Mouse (Mus musculus): Measurements from ENCODE around the gene Gnas.

The Gnas gene

GRCm38 (mm10) chr2:174327295-174327981, 43.3 kb downstream of the Gnas start:
- DNase-seq (ENCODE audit: low read depth, low spot score): peak; percentile 50

DNA sequence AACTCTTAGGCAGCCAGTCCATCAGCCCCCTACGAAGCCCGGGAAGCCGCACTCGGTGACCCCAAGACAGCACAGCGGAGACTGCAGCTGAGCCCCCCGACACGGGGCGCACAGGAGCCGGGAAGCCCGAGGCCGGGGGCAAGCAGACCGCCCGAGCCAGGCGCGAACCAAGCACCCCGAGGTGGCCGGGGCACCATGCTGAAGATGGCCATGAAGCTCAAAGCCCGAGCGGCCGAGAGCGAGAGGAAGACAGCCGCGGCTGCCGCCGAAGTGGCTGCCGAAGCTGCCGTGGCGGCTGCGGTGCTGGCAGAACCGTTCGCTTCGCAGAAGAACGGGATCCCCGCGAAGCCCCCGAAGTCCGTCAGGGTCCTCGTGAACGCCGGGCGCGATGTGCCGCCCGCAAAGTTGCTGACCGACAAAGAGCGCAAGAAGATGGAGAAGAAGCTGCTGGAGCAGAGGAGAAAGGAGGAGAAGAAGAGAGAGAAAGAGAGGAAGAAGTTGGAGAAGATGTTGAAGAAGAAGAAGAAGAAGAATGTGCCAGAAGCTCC, 44.3 kb downstream of the Gnas start:
- no peak for DNase-seq (ENCODE audit: low read depth, low spot score)

- DNase-seq (ENCODE audit: low read depth, low spot score): no peak
Observed at GRCm38 (mm10) chr2:174328926-174329662, 45.0 kb downstream of the Gnas start.

GRCm38 (mm10) chr2:174329663-174330615, 45.8 kb downstream of the Gnas start:
- peak; percentile 29 for DNase-seq (ENCODE audit: low read depth, low spot score)

DNA sequence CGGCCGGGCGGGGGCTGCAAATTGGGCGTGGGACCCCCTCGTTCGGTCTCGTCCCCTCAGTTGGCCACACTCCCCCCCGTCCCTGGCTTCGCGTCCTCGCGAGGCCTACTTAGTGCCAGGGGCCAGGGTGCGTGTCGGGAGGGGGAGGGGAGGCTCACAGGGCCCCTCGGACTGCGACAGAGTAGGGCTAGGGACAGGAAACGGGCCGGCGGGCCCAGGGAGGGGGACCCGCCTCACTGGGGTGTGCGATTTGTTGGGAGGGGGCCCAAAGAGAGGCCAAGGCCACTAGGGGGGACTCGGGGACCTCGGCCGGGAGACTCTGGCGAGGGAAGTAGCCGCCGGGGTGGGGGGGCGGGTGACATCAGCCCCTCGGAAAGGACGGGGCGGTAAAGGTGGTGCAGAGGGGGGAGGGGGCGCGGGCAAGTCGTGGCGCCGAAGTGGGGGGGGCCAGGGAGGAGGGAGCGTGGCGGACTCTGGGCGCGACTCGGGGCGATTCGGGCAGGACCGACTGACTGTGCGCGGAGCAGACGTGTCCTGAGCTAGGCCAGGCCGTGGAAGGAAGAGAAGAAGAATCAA, 46.6 kb downstream of the Gnas start:
- DNase-seq (ENCODE audit: low read depth, low spot score): no peak

GRCm38 (mm10) chr2:174331282-174332030, 47.3 kb downstream of the Gnas start:
- DNase-seq (ENCODE audit: low read depth, low spot score): no peak

GRCm38 (mm10) chr2:174333239-174333890, 49.2 kb downstream of the Gnas start:
- no peak for DNase-seq (ENCODE audit: low read depth, low spot score)

DNA sequence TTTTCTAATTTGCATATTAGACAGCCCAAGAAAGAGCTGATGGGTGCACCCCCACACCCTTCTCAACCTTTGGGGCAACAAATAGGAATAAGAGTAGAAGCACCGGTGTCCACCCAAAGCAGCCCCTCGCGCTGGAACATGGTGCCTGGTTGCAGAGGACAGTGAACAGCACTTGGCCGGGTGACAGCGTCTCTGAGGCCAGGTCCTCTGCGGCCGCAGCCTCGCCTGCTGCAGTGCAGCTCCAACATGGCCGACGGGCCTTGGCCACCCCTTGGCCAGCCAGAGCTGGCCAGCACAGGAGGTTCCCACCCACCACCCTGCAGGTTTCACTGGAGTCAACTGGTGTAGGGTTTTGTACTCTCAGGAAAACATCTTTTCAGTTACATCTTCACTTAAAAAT, 50.3 kb downstream of the Gnas start:
- DNase-seq (ENCODE audit: low read depth, low spot score): no peak

DNA sequence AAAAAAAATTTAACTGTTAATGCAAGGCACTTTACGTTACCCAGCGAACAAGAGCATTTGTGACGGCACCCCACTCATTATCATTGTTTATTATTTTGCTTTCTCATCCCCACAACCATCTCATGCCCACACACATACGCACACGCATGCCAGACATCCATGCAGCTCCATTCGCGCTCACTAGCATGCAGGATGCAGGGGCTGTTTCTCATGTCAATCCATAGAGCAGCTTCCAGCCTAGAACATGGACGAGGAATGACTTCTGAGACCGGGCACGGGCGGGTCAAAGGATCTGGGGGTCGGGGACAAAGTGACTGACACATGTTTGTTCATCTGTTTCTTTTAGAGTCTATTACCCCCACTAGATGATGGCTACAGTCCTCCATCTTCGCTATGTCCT, 53.2 kb downstream of the Gnas start:
- DNase-seq (ENCODE audit: low read depth, low spot score): no peak

- no peak for DNase-seq (ENCODE audit: low read depth, low spot score)
Observed at GRCm38 (mm10) chr2:174339701-174340100, 55.6 kb downstream of the Gnas start.

DNA sequence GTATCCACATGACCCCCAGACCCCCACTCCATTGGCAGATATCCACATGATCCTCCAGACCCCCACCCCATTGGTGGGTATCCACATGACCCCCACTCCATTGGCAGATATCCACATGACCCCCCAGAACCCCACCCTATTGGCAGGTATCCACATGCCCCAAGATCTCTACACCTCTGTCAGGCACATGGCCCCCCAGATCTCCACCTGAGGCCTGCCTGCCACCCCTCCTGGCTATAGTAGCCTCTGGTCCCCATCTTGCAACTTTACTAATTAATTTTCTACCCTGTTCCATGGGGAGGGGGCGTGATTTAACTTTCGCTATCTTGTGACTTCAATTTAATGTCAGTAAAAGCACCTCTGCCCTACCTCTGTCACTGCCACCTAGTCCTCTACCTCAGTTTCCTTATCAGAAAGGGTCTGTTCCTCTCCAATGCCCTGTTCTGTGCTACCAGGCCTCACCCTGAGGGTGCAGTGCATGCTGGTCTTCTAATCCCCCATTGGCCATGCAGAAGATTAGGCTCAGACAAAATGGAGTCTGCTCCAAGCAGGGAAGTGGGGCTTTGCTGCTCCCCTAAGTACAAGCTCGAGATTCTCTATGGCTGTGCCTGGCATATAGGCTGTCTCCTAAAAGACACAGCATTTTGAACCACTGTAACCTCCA, 56.2 kb downstream of the Gnas start:
- DNase-seq (ENCODE audit: low read depth, low spot score): no peak

DNA sequence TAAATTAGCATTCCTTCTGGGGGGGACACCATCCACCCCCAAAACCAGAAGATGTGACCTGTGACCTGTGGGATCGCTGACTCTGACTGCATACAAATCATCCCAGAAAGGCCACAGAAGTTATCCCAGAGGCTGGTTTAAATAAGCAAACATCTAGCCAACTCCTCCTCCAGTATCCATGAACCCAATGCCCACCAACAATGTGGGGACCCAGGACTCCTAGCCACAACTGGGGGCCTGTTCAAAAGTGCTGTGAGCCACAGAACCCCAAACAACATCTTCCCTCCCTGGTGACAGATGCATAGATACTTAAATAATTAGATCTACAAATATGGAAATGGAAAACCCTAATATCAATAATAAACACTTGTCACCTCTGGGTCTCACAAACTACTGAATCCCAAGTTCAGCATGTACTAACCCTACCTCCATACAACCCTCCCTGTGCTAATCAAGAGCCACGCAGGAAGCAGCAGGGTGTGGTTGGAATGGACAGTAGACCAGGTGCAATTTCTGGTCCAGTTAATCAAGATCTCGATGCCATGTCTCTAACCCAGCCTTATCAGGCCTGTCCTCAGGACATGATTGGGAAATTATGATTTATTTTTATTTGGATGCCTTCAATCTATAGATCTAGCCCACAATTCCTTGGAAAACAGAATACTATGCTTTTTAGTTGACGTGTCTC, 56.9 kb downstream of the Gnas start:
- DNase-seq (ENCODE audit: low read depth, low spot score): no peak

DNA sequence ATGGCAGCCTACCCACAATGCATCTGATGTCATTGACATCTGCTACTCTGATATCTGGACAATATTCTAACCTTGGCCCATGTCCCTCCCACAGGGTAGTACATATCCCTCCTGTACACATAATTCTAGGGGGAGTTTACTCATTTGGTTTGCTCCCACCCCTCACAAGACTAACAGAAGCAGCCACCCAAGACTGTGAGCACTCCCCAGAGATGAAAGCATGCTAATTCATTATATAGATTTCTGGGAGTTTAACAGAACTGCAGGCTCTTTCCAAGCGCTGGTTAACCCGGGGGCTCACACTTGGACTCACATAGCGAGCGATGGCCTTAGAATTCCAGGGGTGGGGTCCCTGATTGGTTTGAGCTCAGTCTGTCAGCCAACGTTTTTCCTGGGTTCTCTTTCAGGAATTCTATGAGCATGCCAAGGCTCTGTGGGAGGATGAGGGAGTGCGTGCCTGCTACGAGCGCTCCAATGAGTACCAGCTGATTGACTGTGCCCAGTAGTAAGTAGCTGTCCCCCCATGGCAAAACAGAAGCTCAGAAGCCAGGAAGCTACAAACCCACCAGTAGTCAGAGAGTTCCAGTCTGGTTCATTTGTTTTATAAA, 58.8 kb downstream of the Gnas start:
- no peak for DNase-seq (ENCODE audit: low read depth, low spot score)

DNA sequence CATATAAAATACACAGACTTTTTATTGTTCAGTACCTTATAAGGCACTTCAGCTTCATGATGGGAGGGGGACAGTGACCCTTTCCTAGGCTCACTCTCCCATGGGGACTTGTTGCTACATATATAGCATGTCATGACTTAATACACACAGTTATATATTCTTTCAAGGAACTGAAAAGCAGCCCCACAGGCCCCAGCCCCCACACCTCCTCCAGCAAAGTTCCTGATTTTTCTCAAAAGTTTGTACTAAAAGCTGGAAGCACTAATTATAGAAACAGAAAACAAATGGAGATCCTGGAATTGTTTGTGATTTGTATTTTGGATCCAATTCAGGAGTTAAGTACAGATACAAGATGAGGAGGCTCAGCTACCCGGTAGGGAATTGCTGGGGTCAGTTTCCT, 59.4 kb downstream of the Gnas start:
- DNase-seq (ENCODE audit: low read depth, low spot score): no peak

DNA sequence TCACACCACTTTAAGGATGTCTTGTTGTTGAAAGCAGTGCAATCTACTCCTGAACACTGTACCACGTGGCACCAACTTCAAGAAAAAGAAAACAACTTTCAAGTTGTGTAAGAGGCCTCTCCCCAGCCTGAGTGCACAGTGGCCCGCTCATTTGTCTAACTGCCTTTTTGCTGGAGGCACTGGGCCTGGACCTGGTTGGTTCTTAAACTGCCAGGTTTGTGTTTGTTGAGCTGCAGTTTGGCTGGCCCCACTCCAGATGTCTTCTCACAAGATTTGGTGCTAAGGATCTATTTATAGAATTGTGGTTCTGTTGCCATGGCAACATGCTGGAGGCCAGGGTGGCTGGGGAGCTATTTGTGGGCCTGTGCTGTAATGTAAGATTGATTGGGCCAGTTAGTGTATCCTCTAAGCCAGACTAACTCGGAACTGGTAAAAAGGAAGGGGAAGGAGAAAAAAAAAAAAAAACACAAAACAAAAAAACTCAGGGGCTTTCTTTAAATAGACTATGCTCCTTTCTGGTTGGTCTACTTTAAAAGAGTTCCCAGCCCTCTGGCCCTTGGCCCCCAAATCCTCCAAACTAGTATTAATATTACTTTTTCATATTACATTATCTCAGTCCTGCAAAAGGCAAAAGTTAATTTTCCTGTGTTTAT, 60.0 kb downstream of the Gnas start:
- DNase-seq (ENCODE audit: low read depth, low spot score): peak; percentile 38

- no peak for DNase-seq (ENCODE audit: low read depth, low spot score)
Observed at GRCm38 (mm10) chr2:174344996-174345395, 60.9 kb downstream of the Gnas start.

DNA sequence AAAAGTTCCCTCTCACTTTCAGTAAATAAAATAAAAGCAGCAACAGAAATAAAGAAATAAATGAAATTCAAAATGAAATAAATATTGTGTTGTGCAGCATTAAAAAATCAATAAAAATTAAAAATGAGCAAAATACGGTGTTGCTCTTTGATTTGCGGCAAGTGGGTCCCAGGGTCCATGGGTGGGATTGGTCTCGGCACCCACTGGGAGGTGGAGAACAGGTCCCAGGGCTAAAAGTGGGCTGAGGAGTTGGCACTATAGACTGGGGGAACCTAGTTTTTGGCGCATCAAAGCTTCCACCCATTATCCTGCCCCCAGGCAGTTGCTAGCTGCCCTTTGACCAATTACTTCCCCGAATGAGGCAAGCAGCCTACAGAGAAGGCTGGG, 62.5 kb downstream of the Gnas start, which contains the start of gene Gm20721:
TSS of gene Gm20721 (minus strand) at position 101 of the 387 bp plus-strand sequence.
- DNase-seq (ENCODE audit: low read depth, low spot score): no peak
